In genomic region chr8:45986665-45987064, GRCm38 (mm10) we compare ENCODE assay signal across 37 mouse cellular contexts. TPM values are rescaled to one million over a fixed set of nuclear protein-coding genes. Genes with fewer than 3 reads are reported as not detected.
DNase-seq lines count a peak whose midpoint lies in the region; ATAC-seq and TF ChIP-seq lines count a peak whose summit lies in the region.
"Had no signal": no experiment of that assay in that cellular context is flagged by ENCODE, and none has a peak within 500 bp of the region (broad histone marks: within the 10 kb centered on the region; RNA-seq: fewer than 3 reads in every experiment).

No protein-coding gene starts in this region.

- no peaks in the 10 kb centered on the region for H3K27me3 ChIP-seq in lung, embryonic 14.5 days (ENCODE audit: insufficient read depth, low read length)
- no peaks in the 10 kb centered on the region for H3K27me3 ChIP-seq in MEL (ENCODE audit: control insufficient read depth in 1 of 2, insufficient read depth in 2 of 2, low read length in 2 of 2)
- H3K27me3 ChIP-seq in limb, embryonic 12.5 days, result no peaks in the 10 kb centered on the region
- H3K27me3 ChIP-seq: embryonic facial prominence, embryonic 12.5 days; forebrain, embryonic 15.5 days; heart, embryonic 13.5 days; hindbrain, embryonic 15.5 days; liver, embryonic 12.5 days; midbrain, embryonic 15.5 days; neural tube, embryonic 15.5 days had no signal

- intact Hi-C loops in heart, postnatal 36 days (cut with DNase I), result no loop called here

- no peak overlapping the region for H3K4me2 ChIP-seq in lung, embryonic 14.5 days
- H3K4me2 ChIP-seq in limb, embryonic 12.5 days, result no peak overlapping the region
- H3K4me2 ChIP-seq: embryonic facial prominence, embryonic 12.5 days; forebrain, embryonic 15.5 days; heart, embryonic 13.5 days; hindbrain, embryonic 15.5 days; liver, embryonic 12.5 days; midbrain, embryonic 15.5 days; neural tube, embryonic 15.5 days had no signal

- peak overlapping the region; percentile 20; the same call in 1 of the 2 replicates for H3K27ac ChIP-seq in lung, embryonic 14.5 days (ENCODE audit: low read depth)
- H3K27ac ChIP-seq in MEL (ENCODE audit: control insufficient read depth, low read depth, low read length), result no peak overlapping the region
- peak overlapping the region; percentile 70; the same call in 1 of the 2 replicates for H3K27ac ChIP-seq in limb, embryonic 12.5 days
- H3K27ac ChIP-seq: embryonic facial prominence, embryonic 12.5 days; forebrain, embryonic 15.5 days; heart, embryonic 13.5 days; hindbrain, embryonic 10.5 days; hindbrain, embryonic 15.5 days; kidney, postnatal 0 days; liver, embryonic 12.5 days; midbrain, embryonic 10.5 days; midbrain, embryonic 15.5 days; neural tube, embryonic 15.5 days had no signal

- no peak for TF ChIP-seq EP300 in MEL (IDR thresholded peaks at IDR 0.05; ENCODE audit: low read depth in 1 of 2, low read length in 2 of 2)

- WGBS in lung, embryonic 14.5 days, result 48% methylated on average over 3 of the region's 3 CpGs
- WGBS in lung, adult 2 months, result 59% methylated on average over 3 of the region's 3 CpGs
- WGBS in limb, embryonic 12.5 days, result 65% methylated on average over 3 of the region's 3 CpGs

- TF ChIP-seq RAD21 in MEL (IDR thresholded peaks at IDR 0.05; ENCODE audit: low read depth, low read length), result no peak

- H3K4me3 ChIP-seq in lung, embryonic 14.5 days (ENCODE audit: low read depth, low read length), result no peak overlapping the region
- no peak overlapping the region for H3K4me3 ChIP-seq in lung, adult 2 months (replicated peaks; ENCODE audit: extremely low read depth, low read depth, low read length)
- no peak overlapping the region for H3K4me3 ChIP-seq in MEL (ENCODE audit: control insufficient read depth in 1 of 2, insufficient read depth in 1 of 2, low read depth in 2 of 2, low read length in 2 of 2)
- no peak overlapping the region for H3K4me3 ChIP-seq in limb, embryonic 12.5 days (replicated peaks)
- H3K4me3 ChIP-seq: embryonic facial prominence, embryonic 12.5 days; forebrain, embryonic 15.5 days; heart, embryonic 13.5 days; hindbrain, embryonic 10.5 days; hindbrain, embryonic 15.5 days; liver, embryonic 12.5 days; midbrain, embryonic 10.5 days; midbrain, embryonic 15.5 days; neural tube, embryonic 15.5 days had no signal

- no peak overlapping the region for H3K9ac ChIP-seq in lung, embryonic 14.5 days
- no peak overlapping the region for H3K9ac ChIP-seq in MEL (ENCODE audit: control insufficient read depth, low read depth, low read length, poor library complexity, severe bottlenecking)
- H3K9ac ChIP-seq in limb, embryonic 12.5 days (replicated peaks), result no peak overlapping the region
- H3K9ac ChIP-seq: embryonic facial prominence, embryonic 12.5 days; forebrain, embryonic 15.5 days; heart, embryonic 13.5 days; hindbrain, embryonic 15.5 days; liver, embryonic 12.5 days; liver, postnatal 0 days; midbrain, embryonic 15.5 days; neural tube, embryonic 15.5 days had no signal

- peak; percentile 78 for DNase-seq in lung, embryonic 14.5 days
- DNase-seq in lung, adult 2 months, result no peak
- peak; percentile 59 for DNase-seq in MEL (ENCODE audit: low read depth, low spot score)
- DNase-seq in embryo, embryonic 10 days (ENCODE audit: low spot score), result no peak
- DNase-seq in heart, postnatal 36 days, result no peak
- DNase-seq in layer of hippocampus, adult 11-12 months (ENCODE audit: low spot score), result no peak
- DNase-seq: adrenal gland, postnatal 36 days; cerebellum, adult 2 months; cerebellum, postnatal 36 days; embryo, embryonic 11 days; heart, postnatal 10 days; kidney, adult 8-10 months; liver, postnatal 0 days; retina, postnatal 1 day; right cerebral cortex, postnatal 14 days; thymus, postnatal 25 days had no signal

- no peak for TF ChIP-seq CTCF in lung, embryonic 14.5 days (IDR thresholded peaks at IDR 0.05; ENCODE audit: low read depth)
- no peak for TF ChIP-seq CTCF in lung, adult 2 months (IDR thresholded peaks at IDR 0.05; ENCODE audit: insufficient read depth, low read length)
- no peak for TF ChIP-seq CTCF in MEL (IDR thresholded peaks at IDR 0.05 in 2 of 3, conservative IDR thresholded peaks at IDR 0.05 in 1 of 3; ENCODE audit: control insufficient read depth in 1 of 3, insufficient read depth in 1 of 3, low read depth in 2 of 3, low read length in 3 of 3, poor library complexity in 1 of 3, severe bottlenecking in 1 of 3)

- no peak for ATAC-seq in lung, embryonic 14.5 days (ENCODE audit: insufficient read depth)
- no peak for ATAC-seq in limb, embryonic 12.5 days (ENCODE audit: insufficient number of reproducible peaks, insufficient read depth, low FRiP score, low TSS enrichment, low read depth)
- ATAC-seq: forebrain, embryonic 15.5 days; inflammation-experienced regulatory T-cells, adult 6 months; liver, embryonic 12.5 days; liver, postnatal 0 days; midbrain, embryonic 15.5 days had no signal

- H3K79me2 ChIP-seq in MEL (ENCODE audit: control insufficient read depth, insufficient read depth, low read length, poor library complexity), result no peaks in the 10 kb centered on the region

- H3K36me3 ChIP-seq in lung, embryonic 14.5 days (ENCODE audit: insufficient read depth), result peaks cover 61% of the 10 kb centered on the region
- H3K36me3 ChIP-seq in MEL (ENCODE audit: control insufficient read depth in 1 of 2, insufficient read depth in 2 of 2, low read length in 2 of 2), result peaks cover 6 to 38% of the 10 kb centered on the region in 2 experiments; a peak in 3 of 4 replicates
- H3K36me3 ChIP-seq in limb, embryonic 12.5 days, result peaks cover 54% of the 10 kb centered on the region

- no peak for TF ChIP-seq POLR2A in lung, adult 2 months (IDR thresholded peaks at IDR 0.05; ENCODE audit: borderline replicate concordance, extremely low read depth, low read depth, low read length)
- no peak for TF ChIP-seq POLR2A in MEL (IDR thresholded peaks at IDR 0.05; ENCODE audit: control insufficient read depth in 1 of 2, insufficient read depth in 1 of 2, low read depth in 1 of 2, low read length in 2 of 2, poor library complexity in 1 of 2)

- no peaks in the 10 kb centered on the region for H3K9me3 ChIP-seq in lung, embryonic 14.5 days (ENCODE audit: low read depth, low read length)
- no peaks in the 10 kb centered on the region for H3K9me3 ChIP-seq in MEL (replicated peaks; ENCODE audit: insufficient read depth, low read length)
- H3K9me3 ChIP-seq in limb, embryonic 12.5 days, result no peaks in the 10 kb centered on the region
- H3K9me3 ChIP-seq: embryonic facial prominence, embryonic 12.5 days; forebrain, embryonic 15.5 days; G1E; heart, embryonic 13.5 days; hindbrain, embryonic 10.5 days; hindbrain, embryonic 15.5 days; liver, embryonic 12.5 days; midbrain, embryonic 10.5 days; midbrain, embryonic 15.5 days; neural tube, embryonic 15.5 days had no signal

- H3K4me1 ChIP-seq in lung, embryonic 14.5 days (ENCODE audit: insufficient read depth), result no peaks in the 10 kb centered on the region
- H3K4me1 ChIP-seq in lung, adult 2 months (ENCODE audit: control insufficient read depth, insufficient read depth, low read length), result no peaks in the 10 kb centered on the region
- peaks cover 0 to 7% of the 10 kb centered on the region in 2 experiments; a peak in 2 of 4 replicates for H3K4me1 ChIP-seq in MEL (ENCODE audit: control insufficient read depth in 1 of 2, insufficient read depth in 2 of 2, low read length in 2 of 2)
- H3K4me1 ChIP-seq in limb, embryonic 12.5 days (replicated peaks), result peaks cover 7% of the 10 kb centered on the region
- H3K4me1 ChIP-seq: embryonic facial prominence, embryonic 12.5 days; forebrain, embryonic 15.5 days; heart, embryonic 13.5 days; hindbrain, embryonic 10.5 days; hindbrain, embryonic 15.5 days; midbrain, embryonic 10.5 days; midbrain, embryonic 15.5 days; neural tube, embryonic 15.5 days had no signal

RNA-seq across cellular contexts. Expression of gene Ufsp2, which starts 11.3 kb away (rescaled TPM):
- 75.3 and 81.9 TPM in 2 replicates for polyA plus RNA-seq in lung, embryonic 14.5 days (2014; fragmentation: Nextera tagmentation; extraction: Ambion mirVana)
- polyA plus RNA-seq in lung, adult 2 months (2012; rRNA removed), result 7.6 and 15.5 TPM in 2 replicates
- total RNA-seq in MEL (2012; rRNA removed), result 45.0 and 61.7 TPM in 2 replicates
- polyA plus RNA-seq in MEL (2012; ENCODE audit: insufficient read depth in 1 of 2, insufficient read length in 2 of 2, low read depth in 1 of 2, low replicate concordance in 2 of 2, missing spikeins in 1 of 2), result 10 to 100 TPM in 1 of 2 experiments, not detected in 1; 58.9 TPM
- polyA plus RNA-seq in limb, embryonic 12.5 days (2016; fragmentation: Nextera tagmentation; extraction: Ambion mirVana), result 72.1 TPM in 2 replicates
- total RNA-seq in heart, postnatal 36 days (2021), result 10 to 100 TPM; 30.9 to 32.4 TPM

RNA-seq across cellular contexts. Expression of gene 1700029J07Rik, which starts 11.6 kb away (rescaled TPM):
- 2.7 and 3.4 TPM in 2 replicates for polyA plus RNA-seq in lung, embryonic 14.5 days (2014; fragmentation: Nextera tagmentation; extraction: Ambion mirVana)
- 1.1 and 1.2 TPM in 2 replicates for polyA plus RNA-seq in lung, adult 2 months (2012; rRNA removed)
- total RNA-seq in MEL (2012; rRNA removed), result 0.65 and 0.81 TPM in 2 replicates
- 1 to 10 TPM in 1 of 2 experiments, not detected in 1; 1.5 TPM for polyA plus RNA-seq in MEL (2012; ENCODE audit: insufficient read depth in 1 of 2, insufficient read length in 2 of 2, low read depth in 1 of 2, low replicate concordance in 2 of 2, missing spikeins in 1 of 2)
- polyA plus RNA-seq in limb, embryonic 12.5 days (2016; fragmentation: Nextera tagmentation; extraction: Ambion mirVana), result 3.4 and 4.9 TPM in 2 replicates
- under 1 TPM; 0.33 to 0.50 TPM for total RNA-seq in heart, postnatal 36 days (2021)

RNA-seq across cellular contexts. Expression of gene Lrp2bp, which starts 12.4 kb away (rescaled TPM):
- polyA plus RNA-seq in lung, embryonic 14.5 days (2014; fragmentation: Nextera tagmentation; extraction: Ambion mirVana), result 0.32 and 0.86 TPM in 2 replicates
- polyA plus RNA-seq in lung, adult 2 months (2012; rRNA removed), result 0.35 and 0.45 TPM in 2 replicates
- 0.16 TPM in 1 of 2 replicates, not detected in the other for total RNA-seq in MEL (2012; rRNA removed)
- under 1 TPM in 1 of 2 experiments, not detected in 1; 0.40 TPM for polyA plus RNA-seq in MEL (2012; ENCODE audit: insufficient read depth in 1 of 2, insufficient read length in 2 of 2, low read depth in 1 of 2, low replicate concordance in 2 of 2, missing spikeins in 1 of 2)
- 0.23 and 0.41 TPM in 2 replicates for polyA plus RNA-seq in limb, embryonic 12.5 days (2016; fragmentation: Nextera tagmentation; extraction: Ambion mirVana)
- total RNA-seq in heart, postnatal 36 days (2021), result under 1 TPM; 0.57 to 0.69 TPM
- total RNA-seq: adrenal gland, adult 18-20 months; megakaryocyte progenitor cell, adult 5-6 weeks had no signal
- polyA plus RNA-seq: G1E; liver, embryonic 12.5 days; liver, postnatal 0 days; small intestine, adult 2 months had no signal

RNA-seq across cellular contexts. Expression of gene Ankrd37, which starts 18.8 kb away (rescaled TPM):
- 19.7 and 21.8 TPM in 2 replicates for polyA plus RNA-seq in lung, embryonic 14.5 days (2014; fragmentation: Nextera tagmentation; extraction: Ambion mirVana)
- 2.6 and 3.9 TPM in 2 replicates for polyA plus RNA-seq in lung, adult 2 months (2012; rRNA removed)
- total RNA-seq in MEL (2012; rRNA removed), result 15.5 and 139 TPM in 2 replicates
- polyA plus RNA-seq in MEL (2012; ENCODE audit: insufficient read depth in 1 of 2, insufficient read length in 2 of 2, low read depth in 1 of 2, low replicate concordance in 2 of 2, missing spikeins in 1 of 2), result 10 to 100 TPM in 1 of 2 experiments, not detected in 1; 30.8 TPM
- 22.2 and 22.3 TPM in 2 replicates for polyA plus RNA-seq in limb, embryonic 12.5 days (2016; fragmentation: Nextera tagmentation; extraction: Ambion mirVana)
- 10 to 100 TPM in 1 of 2 experiments, 1 to 10 TPM in 1; 5.3 to 13.4 TPM for total RNA-seq in heart, postnatal 36 days (2021)

RNA-seq across cellular contexts. Expression of gene Ccdc110, which starts 52.2 kb away (rescaled TPM):
- not detected in 2 replicates for polyA plus RNA-seq in lung, embryonic 14.5 days (2014; fragmentation: Nextera tagmentation; extraction: Ambion mirVana)
- 0.14 TPM in 1 of 2 replicates, not detected in the other for polyA plus RNA-seq in lung, adult 2 months (2012; rRNA removed)
- not detected in 2 replicates for total RNA-seq in MEL (2012; rRNA removed)
- not detected for polyA plus RNA-seq in MEL (2012; ENCODE audit: insufficient read depth in 1 of 2, insufficient read length in 2 of 2, low read depth in 1 of 2, low replicate concordance in 2 of 2, missing spikeins in 1 of 2)
- 0.14 TPM in 1 of 2 replicates, not detected in the other for polyA plus RNA-seq in limb, embryonic 12.5 days (2016; fragmentation: Nextera tagmentation; extraction: Ambion mirVana)
- not detected for total RNA-seq in heart, postnatal 36 days (2021)
- total RNA-seq: adrenal gland, adult 18-20 months; adrenal gland, postnatal 36 days; G1E; gastrocnemius, adult 8-10 months; heart, adult 8-10 months; heart, postnatal 10 days; megakaryocyte progenitor cell, adult 5-6 weeks had no signal
- polyA plus RNA-seq: C2C12; cerebellum, adult 2 months; G1E; heart, embryonic 13.5 days; hindbrain, embryonic 10.5 days; inflammation-experienced regulatory T-cells, adult 6 months; kidney, postnatal 0 days; large intestine, adult 2 months; liver, embryonic 12.5 days; liver, postnatal 0 days; midbrain, embryonic 10.5 days; small intestine, adult 2 months; stomach, embryonic 14.5 days had no signal

Comparison
In these comparisons a context has a peak if more than half of its experiments do, and no peak if none do; other contexts are left out.
1. DNase-seq: peak in lung, embryonic 14.5 days (single experiment) and MEL (single experiment); none in lung, adult 2 months (single experiment), embryo, embryonic 10 days (single experiment), heart, postnatal 36 days (0 of 2) and layer of hippocampus, adult 11-12 months (single experiment).